Mouse (Mus musculus): ENCODE measurements at regions not wholly inside any gene's neighbourhood (a gene's known extent, or its start where the extent isn't known, plus 50 kb on each side); places are given as distances from the start of the nearest gene placed in this dataset.
"Not testable (repeated sequence)": the region's sequence is repeated elsewhere in the genome, so short reads cannot be mapped to it uniquely, and the experiment has no call there.

GRCm38 (mm10) chr3:133664914-133665313 is 120.0 kb upstream of the Tet2 start:
- no peak for DNase-seq (ENCODE audit: low read depth, low spot score)

DNA sequence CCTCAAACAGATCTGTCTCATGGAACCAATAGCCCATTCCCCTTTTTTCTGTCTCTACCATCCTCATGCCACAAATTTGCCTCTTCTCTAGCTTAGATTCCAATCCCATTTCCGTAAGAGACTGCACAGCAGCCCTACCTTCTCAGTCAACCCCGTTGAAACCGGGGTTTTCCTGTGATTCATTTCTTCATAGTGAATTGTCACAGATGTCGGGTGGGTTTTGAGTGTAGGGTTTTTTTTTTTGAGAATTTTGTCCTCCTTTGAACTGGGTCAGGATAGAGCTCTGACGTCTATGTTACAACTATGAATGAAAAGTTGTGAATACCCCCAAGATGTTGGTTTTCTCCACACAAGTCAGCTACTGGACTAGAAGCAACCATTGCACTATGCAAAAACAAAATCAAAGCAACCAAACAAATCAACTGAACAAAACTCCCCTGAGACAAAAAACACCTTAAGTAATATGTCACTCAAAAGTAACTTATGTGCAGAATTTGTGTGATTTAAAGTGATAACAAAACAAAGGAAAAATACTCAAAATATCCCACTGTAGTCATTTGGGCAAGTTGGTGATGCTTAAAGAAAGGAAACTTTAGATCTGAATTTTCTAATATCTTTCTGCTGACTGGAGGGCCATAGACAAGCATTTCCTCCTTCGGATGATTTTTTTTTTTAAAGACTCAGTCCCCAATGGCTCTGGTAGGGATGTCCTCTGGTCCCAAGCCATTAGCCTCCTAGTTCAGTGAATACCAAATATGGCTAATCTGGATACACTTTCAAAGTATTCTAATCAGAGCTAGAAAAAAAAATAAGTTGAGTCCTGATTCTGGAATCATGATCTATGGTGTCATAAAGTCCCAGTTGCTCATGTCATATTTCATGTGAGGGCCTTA is 120.7 kb upstream of the Tet2 start:
- no peak for DNase-seq (ENCODE audit: low read depth, low spot score)

- DNase-seq (ENCODE audit: low read depth, low spot score): no peak
These were observed 128.0 kb upstream of the Tet2 start for GRCm38 (mm10) chr3:133672742-133673447.

- DNase-seq (ENCODE audit: low read depth, low spot score): no peak
These were observed 133.0 kb upstream of the Tet2 start for GRCm38 (mm10) chr3:133677892-133678291.

GRCm38 (mm10) chr3:133679891-133680290 is 135.0 kb upstream of the Tet2 start:
- no peak for DNase-seq (ENCODE audit: low read depth, low spot score)

DNA sequence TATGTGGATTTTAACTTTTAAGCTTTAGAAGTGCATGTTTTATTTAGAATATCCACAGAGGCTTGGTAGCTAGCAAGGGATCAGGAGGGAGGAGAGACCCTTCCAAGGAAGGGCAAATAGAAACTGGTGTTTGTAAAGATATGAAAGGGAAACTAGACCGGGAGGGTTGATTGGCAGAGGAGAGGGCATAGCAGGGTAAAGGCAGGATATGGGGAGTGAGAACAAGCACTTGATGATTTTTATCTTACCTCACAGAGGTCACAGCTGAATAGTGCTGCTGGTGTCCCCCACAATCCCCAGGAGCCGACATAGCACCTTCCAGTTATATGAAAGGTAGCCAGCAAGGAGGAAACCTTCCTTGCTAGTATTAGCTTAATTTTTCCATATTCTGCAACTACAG is 135.4 kb upstream of the Tet2 start:
- no peak for DNase-seq (ENCODE audit: low read depth, low spot score)

DNA sequence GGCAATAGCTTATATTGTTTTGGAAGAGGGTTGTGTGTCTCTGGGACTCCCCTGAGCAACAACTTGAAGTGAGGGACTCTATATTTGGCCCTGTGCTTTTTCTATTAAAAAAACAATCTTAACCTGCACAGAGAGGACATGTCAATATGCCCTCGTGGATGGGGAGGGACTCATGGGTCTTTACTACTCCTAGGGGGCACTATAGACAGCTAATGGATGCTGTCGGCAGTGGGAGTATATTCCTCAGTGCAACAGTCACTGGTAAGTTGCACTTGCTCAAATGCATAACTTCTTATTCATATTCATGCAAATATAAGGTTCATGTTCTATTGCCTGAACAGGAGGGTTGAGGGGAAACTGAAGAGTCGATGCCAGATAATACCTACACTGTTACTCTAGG is 135.9 kb upstream of the Tet2 start:
- DNase-seq (ENCODE audit: low read depth, low spot score): no peak

- DNase-seq (ENCODE audit: low read depth, low spot score): no peak
These were observed 139.3 kb upstream of the Tet2 start for GRCm38 (mm10) chr3:133684196-133684743.

DNA sequence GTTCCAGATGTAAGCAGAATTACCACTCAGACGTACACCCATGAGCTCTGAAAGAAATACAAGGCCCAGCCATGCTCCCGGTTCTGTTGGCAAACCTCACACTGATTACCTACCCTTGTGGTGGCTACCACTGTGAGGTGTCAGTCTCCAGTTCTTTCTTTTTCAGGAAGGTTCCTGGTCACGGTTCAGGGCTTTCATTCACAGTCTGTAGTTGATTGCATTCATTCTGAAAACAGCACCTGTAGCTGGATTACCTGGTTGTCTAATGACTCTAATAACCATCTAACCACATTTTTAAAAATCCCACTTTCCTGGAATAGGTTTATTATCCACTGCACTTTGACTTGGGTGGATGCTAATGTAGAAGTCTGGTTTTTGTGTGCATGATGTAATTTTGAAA is 139.8 kb upstream of the Tet2 start:
- peak; percentile 7 for DNase-seq (ENCODE audit: low read depth, low spot score)

DNA sequence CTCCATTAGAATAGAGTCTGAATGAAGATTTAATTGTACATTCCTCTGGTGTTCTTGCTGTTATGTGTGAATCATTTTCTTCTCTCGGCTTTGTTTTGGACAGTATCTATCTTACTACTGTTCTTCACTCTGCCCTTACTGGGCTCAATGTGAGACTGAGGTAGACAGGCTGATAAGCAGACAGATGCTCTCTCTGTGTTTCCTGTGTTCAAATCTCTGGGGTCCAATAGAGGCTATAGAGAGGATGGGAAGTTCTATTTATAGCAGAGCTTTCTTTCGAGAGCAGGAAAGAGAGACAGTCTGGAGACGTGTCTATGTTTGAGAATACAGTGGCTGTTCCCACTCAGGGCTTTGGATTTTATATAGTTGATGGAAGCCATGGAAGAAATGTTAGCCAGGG is 140.5 kb upstream of the Tet2 start:
- no peak for DNase-seq (ENCODE audit: low read depth, low spot score)

GRCm38 (mm10) chr3:133694057-133694456 is 149.1 kb upstream of the Tet2 start:
- no peak for DNase-seq (ENCODE audit: low read depth, low spot score)

DNA sequence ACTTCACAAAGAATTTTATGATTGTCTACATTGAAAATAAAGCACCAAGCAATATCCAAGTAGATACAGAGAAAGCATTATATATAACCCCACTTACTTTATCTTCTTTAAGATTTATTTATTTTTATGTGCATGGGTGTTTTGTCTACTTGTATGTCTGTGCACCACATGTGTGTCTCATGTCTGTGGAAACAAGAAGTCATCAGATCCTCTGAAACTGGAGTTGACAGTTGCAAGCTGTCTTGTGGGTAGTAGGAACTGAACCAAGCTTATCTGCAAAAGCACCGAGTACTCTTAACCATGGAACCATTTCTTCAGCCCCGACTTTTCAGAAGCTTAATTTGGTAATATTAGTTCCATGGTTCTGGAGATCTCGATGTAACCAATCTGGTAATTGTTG is 151.2 kb upstream of the Tet2 start:
- DNase-seq (ENCODE audit: low read depth, low spot score): no peak

DNA sequence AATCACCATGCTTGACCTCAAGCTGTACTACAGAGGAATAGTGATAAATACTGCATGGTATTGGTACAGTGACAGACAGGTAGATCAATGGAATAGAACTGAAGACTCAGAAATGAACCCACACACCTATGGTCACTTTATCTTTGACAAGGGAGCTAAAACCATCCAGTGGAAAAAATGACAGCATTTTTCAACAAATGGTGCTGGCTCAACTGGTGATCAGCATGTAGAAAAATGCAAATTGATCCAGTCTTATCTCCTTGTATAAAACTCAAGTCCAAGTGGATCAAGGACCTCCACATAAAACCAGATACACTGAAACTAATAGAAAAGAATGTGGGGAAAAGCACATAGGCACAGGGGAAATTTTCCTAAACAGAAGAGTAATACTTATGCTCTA is 159.9 kb upstream of the Tet2 start:
- DNase-seq (ENCODE audit: low read depth, low spot score): not testable (repeated sequence)

DNA sequence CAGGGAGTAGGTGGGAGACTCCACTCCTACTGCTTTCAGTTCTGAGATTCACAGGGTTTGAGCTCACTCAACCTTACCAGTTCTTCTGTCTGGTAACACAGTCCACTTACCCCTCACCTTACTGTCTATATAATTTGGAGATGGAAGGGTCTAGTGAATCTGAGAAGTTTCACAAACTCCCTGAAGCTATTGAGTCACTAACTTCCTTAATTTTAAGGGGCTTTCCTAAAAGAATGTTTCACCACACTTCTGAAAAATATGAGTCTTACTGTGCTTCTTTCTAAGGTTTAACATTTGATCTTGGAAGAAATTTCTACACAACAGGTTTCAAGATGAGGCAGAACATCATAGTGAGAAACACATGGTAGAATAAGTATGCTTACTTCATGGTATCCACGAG is 166.6 kb upstream of the Tet2 start:
- no peak for DNase-seq (ENCODE audit: low read depth, low spot score)

GRCm38 (mm10) chr3:133722550-133723290 is 177.8 kb upstream of the Tet2 start:
- DNase-seq (ENCODE audit: low read depth, low spot score): no peak

GRCm38 (mm10) chr3:133726831-133727230 is 181.9 kb upstream of the Tet2 start:
- no peak for DNase-seq (ENCODE audit: low read depth, low spot score)

- DNase-seq (ENCODE audit: low read depth, low spot score): no peak
These were observed 190.7 kb upstream of the Tet2 start for GRCm38 (mm10) chr3:133735603-133736002.

DNA sequence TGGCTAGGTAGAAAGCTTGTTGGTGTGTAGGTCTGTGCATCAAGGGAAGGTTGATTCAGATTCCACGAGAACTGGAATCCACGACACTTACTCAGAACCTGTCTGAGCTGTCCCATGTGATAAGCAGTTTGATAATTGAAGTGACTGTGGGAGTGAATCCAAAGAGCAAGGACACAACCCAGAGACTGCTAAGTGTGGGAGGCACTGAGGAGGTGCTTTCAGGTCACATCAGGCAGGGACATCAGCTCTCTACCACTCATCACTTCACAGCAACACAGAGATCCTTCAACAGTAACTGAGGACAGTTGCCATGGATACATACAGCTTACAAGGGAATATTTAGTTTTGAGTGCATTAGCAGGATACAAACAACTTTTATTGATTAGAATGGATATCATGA is 194.0 kb upstream of the Tet2 start:
- DNase-seq (ENCODE audit: low read depth, low spot score): no peak

GRCm38 (mm10) chr3:133744552-133745118 is 199.7 kb upstream of the Tet2 start:
- no peak for DNase-seq (ENCODE audit: low read depth, low spot score)

GRCm38 (mm10) chr3:133748756-133749737 is 204.1 kb upstream of the Tet2 start:
- DNase-seq (ENCODE audit: low read depth, low spot score): peak; percentile 89
